Mouse (Mus musculus) spleen, postnatal 36 days (tissue): ENCODE results near the gene Tango6.

Experiments
- DNase-seq, 2 experiments: peaks; one replicate each; pipeline ENCODE4 v3.0.0; 2022; ENCODE audit warnings: low spot score in 2 of 2, mixed read lengths in 1 of 2

The Tango6 gene

GRCm38 (mm10) chr8:106817171-106817545, 134.3 kb downstream of the Tango6 start:
- no peak for DNase-seq

- no peak for DNase-seq
These were observed 136.0 kb downstream of the Tango6 start for GRCm38 (mm10) chr8:106818626-106819515.

DNA sequence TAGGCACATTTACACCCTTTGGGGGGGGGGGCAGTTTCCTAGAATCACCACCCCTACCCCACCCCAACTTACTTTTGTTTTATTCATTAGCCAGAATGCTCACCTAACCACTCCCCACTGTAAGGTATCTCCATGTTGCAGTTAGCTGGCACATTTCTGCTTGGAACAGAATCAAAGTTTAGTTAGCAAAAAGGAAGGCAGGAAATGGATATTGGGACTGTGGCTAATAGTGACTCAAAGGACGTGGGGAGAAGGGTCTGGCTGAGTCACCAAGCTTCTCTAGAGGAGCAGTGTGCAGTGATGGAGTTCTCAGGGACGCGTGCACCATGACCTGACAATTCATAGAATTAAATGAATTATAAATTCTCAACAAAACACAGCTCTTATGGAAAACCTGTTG, 136.7 kb downstream of the Tango6 start:
- DNase-seq, result no peak

- DNase-seq, result no peak
These were observed 138.0 kb downstream of the Tango6 start for GRCm38 (mm10) chr8:106820553-106821515.

GRCm38 (mm10) chr8:106828921-106829320, 146.1 kb downstream of the Tango6 start:
- DNase-seq, result no peak

GRCm38 (mm10) chr8:106829526-106830045, 146.7 kb downstream of the Tango6 start:
- no peak for DNase-seq

DNA sequence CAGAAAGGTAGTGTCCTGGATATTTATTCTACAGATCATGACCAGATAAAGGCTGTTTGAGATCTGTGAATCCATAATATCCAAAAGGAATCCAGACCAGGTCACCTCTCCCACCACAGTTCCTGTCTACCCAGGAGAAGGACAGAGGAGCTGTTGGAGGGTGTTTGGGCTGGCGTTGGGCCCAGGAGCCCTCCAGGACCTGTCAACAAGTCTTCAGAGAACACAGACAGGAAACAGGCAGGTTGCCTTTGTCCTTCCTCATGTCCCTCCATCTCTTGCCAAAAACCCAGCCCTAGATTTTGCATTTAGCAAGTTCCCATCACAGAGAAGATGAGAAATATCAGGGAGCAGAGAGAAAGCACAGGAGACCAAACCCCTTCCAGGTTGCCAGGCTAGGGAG, 152.0 kb downstream of the Tango6 start:
- no peak for DNase-seq

DNA sequence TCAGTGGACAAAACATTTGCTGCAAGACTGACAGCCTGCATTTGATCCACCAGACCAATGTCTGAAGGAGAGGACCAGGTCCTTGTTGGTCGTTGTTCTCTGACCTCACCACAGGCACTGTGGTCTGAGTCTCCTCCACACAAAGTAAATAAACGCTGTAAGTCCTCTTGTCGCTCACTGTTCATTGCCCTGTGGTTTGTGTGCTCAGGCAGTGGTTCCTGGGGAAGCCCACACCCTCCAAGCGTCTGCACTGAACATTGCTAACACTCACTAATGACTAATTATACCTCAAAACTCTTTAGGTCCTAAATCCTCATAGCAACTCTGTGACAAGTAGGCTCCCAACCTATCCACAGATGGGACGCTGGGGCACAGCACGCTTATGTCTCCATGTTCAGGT, 153.7 kb downstream of the Tango6 start:
- no peak for DNase-seq

DNA sequence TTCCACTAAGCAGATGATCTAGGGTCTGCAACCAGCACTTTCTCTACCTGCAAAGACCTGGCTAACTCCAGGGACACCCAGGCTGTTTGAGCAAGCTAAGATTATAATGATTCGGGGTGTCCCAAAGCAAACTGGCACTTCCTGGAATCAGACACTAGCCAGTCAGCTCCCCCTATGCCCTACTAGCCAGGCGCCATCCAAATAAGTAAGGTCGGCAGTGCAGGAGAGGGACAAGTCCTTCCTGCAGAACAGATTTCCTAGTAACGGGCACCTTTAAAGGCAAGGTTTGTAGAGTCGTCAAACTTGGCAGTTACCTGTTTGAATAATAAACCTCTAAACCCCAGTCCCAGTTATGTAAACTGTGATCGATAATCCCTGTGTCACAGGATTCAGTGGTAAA, 155.9 kb downstream of the Tango6 start:
- DNase-seq, result no peak

- DNase-seq, result no peak
These were observed 156.5 kb downstream of the Tango6 start for GRCm38 (mm10) chr8:106839209-106840001.

- no peak for DNase-seq
These were observed 167.2 kb downstream of the Tango6 start for GRCm38 (mm10) chr8:106850034-106850433.

- no peak for DNase-seq
These were observed 171.8 kb downstream of the Tango6 start for GRCm38 (mm10) chr8:106854534-106855241.

GRCm38 (mm10) chr8:106855242-106855562, 172.3 kb downstream of the Tango6 start:
- DNase-seq, result no peak

- DNase-seq, result no peak
These were observed 180.0 kb downstream of the Tango6 start for GRCm38 (mm10) chr8:106862845-106863244.

- DNase-seq, result no peak
These were observed 182.5 kb downstream of the Tango6 start for GRCm38 (mm10) chr8:106865354-106865753.

DNA sequence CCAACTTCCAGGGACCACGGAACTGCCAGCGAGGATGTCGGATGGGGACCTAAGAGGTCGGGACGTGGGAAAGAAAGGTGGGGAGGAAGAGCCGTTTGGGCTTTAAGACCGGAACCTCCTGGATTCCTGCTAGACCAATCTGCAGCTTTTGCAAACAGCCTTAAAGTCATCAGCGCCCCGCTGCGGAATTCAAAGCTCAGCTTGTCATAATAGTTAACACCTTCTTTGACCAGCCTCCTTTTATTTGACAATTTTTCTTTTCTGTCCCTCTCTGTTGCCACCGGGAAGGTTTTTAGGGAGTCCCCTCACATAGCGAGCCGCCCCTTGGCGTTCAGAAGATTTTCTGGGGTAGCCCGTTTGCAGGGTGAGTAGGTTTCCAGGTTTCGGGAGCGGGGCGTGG, 187.2 kb downstream of the Tango6 start, which contains the start of gene Has3:
Gene Has3 (plus strand): TSS at position 192 of the 400 bp plus-strand sequence.
- DNase-seq, result no peak

DNA sequence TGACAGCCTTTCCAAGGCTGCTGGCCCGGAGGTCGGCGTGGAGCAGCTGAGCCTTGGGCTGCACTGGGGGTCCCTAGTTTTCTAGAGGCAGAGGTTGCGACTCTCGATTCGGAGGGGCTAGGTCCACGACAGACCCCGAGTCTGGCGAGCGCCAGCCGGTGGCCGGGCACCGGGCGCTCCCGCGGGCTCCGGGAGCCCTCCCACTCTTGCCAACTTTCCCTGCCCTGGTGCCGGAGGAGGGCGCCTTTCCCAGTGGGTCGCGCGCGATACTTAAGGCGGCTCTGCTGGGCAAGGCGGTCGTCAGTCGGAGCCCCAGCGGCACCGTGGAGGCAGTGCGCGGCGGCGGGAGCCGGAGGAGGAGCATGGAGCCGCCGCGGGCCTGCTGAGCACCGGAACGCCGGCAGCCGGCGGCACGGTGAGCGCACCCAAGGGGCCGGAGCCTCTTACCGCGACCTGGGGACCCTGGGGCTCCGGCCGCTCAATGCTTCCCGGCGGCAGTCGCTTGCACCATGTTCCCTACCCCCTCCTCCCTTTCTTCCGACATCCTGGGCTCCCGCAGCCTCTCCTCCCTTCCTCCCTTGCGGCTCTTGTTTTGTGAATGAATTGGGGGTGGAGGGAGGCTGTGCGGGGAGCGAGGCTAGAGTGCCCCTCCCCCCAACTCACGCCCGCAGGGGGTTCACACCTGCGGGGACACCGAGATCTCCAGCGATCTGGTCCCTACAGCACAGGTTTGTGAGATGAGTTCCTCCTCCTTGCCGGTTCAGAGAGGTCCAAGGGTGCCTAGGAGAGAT, 187.9 kb downstream of the Tango6 start:
- no peak for DNase-seq

DNA sequence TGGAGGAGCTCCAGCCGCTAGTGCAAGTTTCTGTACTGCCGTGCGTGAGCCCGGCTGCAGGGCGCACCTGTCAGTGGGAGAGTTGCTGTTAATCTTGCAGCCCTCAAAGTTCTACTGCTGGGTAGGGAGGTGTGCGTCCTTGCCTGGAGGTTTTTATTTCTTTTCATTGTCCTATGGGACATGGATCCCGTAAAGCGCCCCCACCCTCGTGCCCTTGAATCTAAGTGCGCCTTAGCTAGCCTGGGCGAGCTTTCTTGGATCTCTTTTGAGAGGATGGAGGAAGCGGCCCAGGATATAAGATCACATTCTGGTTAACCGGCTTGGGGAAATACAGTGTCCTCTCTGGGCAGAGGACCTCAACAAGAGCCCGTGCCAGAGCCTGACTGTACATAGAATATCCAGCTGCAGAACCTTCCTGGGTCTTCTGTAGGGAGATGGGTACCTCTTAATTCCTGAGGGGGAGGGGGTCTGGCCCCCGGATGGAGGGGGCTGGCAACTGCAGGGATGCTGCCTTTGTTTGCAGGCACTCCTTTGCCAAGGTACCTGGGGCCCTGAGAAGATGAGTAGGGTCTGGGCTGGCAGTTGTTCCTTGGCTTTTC, 188.6 kb downstream of the Tango6 start:
- no peak for DNase-seq

DNA sequence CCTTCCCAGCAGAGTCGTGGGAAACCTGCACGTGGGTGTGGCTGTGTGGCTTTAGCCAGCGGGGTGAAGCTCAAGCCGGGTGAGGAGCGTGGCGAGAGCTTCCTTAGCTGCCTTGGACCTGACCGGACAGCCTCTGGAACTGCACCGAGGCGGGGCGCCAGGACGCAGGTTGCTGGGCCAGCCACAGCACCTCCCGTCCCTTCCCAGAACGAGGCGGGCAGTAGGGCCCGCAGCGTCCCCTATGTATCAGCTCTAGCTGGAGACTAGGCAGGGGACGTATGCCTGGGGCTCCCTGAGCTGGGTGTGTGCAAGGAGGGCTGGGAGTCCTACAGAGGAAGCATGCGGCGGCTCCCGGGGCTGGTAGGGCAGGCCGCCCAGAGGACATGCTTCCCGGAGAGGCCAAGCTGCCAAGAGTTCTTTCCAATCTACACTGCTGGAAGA, 189.1 kb downstream of the Tango6 start:
- DNase-seq, result no peak
